Comparison of ENCODE assay signal across 10 mouse cellular contexts in genomic region chrX:166652400-166652799, GRCm38 (mm10).
DNase-seq lines count a peak whose midpoint lies in the region; ATAC-seq and TF ChIP-seq lines count a peak whose summit lies in the region.
"Had no signal": no experiment of that assay in that cellular context is flagged by ENCODE, and none has a peak within 500 bp of the region (broad histone marks: within the 10 kb centered on the region; RNA-seq: fewer than 3 reads in every experiment).

No protein-coding gene starts in this region.

- no peaks in the 10 kb centered on the region for H3K9me3 ChIP-seq in kidney, postnatal 0 days (replicated peaks; ENCODE audit: low read length)
- H3K9me3 ChIP-seq: heart, embryonic 13.5 days; midbrain, embryonic 12.5 days had no signal

- no peak for TF ChIP-seq POLR2A in spleen, adult 2 months (IDR thresholded peaks at IDR 0.05; ENCODE audit: low read depth, low read length)

- intact Hi-C loops in gastrocnemius, postnatal 14 days (cut with DNase I; ENCODE audit: low total_unique reads): loop anchor here (5.0 kb wide), 1 partner anchor 485 kb away; no protein-coding TSS in a partner anchor

- ATAC-seq in kidney, postnatal 0 days (replicated peaks; ENCODE audit: low FRiP score, low read depth): no peak
- ATAC-seq in megakaryocyte-erythroid progenitor cell, adult 5-6 weeks (replicated peaks; ENCODE audit: low FRiP score, low TSS enrichment, poor library complexity, severe bottlenecking): peak; percentile 71; the same call in 1 of the 2 replicates

- H3K36me3 ChIP-seq in spleen, adult 2 months (ENCODE audit: control insufficient read depth, insufficient read depth, low read length): no peaks in the 10 kb centered on the region
- H3K36me3 ChIP-seq in kidney, postnatal 0 days (ENCODE audit: insufficient read depth, low read length): no peaks in the 10 kb centered on the region
- H3K36me3 ChIP-seq: heart, embryonic 13.5 days; midbrain, embryonic 12.5 days had no signal

- H3K27ac ChIP-seq in spleen, adult 2 months (ENCODE audit: insufficient read depth, low read length): no peak overlapping the region
- H3K27ac ChIP-seq in kidney, postnatal 0 days: no peak overlapping the region
- H3K27ac ChIP-seq: heart, embryonic 13.5 days; midbrain, embryonic 12.5 days had no signal

- peak; percentile 14 for DNase-seq in gastrocnemius, postnatal 14 days
- no peak for DNase-seq in gastrocnemius, adult 8-10 months (ENCODE audit: low spot score in 2 of 2)
- DNase-seq in spleen, adult 2 months (ENCODE audit: low read depth in 1 of 2, low spot score in 2 of 2): peak in 1 of 2 experiments; percentile 19
- no peak for DNase-seq in spleen, adult 12 weeks (ENCODE audit: low spot score)
- DNase-seq in cerebellum, postnatal 25 days: peak; percentile 25 to 46
- peak; percentile 70 for DNase-seq in kidney, postnatal 0 days (ENCODE audit: low spot score)
- peak; percentile 27 for DNase-seq in thymus, postnatal 25 days

- H3K9ac ChIP-seq in kidney, postnatal 0 days (ENCODE audit: low read depth, low read length): no peak overlapping the region
- H3K9ac ChIP-seq: heart, embryonic 13.5 days; midbrain, embryonic 12.5 days had no signal

- 59% methylated on average over 3 of the region's 3 CpGs for WGBS in spleen, adult 2 months
- WGBS in kidney, postnatal 0 days: 67% methylated on average over 3 of the region's 3 CpGs

- no peaks in the 10 kb centered on the region for H3K27me3 ChIP-seq in spleen, adult 2 months (ENCODE audit: control insufficient read depth, insufficient read depth, low read length)
- no peaks in the 10 kb centered on the region for H3K27me3 ChIP-seq in kidney, postnatal 0 days (ENCODE audit: insufficient read depth, low read length)

- peak; percentile 20; the same call in 1 of the 2 replicates for TF ChIP-seq CTCF in spleen, adult 2 months (IDR thresholded peaks at IDR 0.05; ENCODE audit: extremely low read depth, insufficient read depth, insufficient read length, insufficient replicate concordance)
- peak; percentile 81 for TF ChIP-seq CTCF in kidney, postnatal 0 days (IDR thresholded peaks at IDR 0.05; ENCODE audit: low read depth)

- H3K4me3 ChIP-seq in spleen, adult 2 months (ENCODE audit: extremely low read depth, insufficient read depth, insufficient read length): no peak overlapping the region
- H3K4me3 ChIP-seq in kidney, postnatal 0 days (replicated peaks; ENCODE audit: low read depth, low read length): no peak overlapping the region
- H3K4me3 ChIP-seq: heart, embryonic 13.5 days; midbrain, embryonic 12.5 days had no signal

- no peak overlapping the region for H3K4me2 ChIP-seq in kidney, postnatal 0 days (ENCODE audit: low read length)
- H3K4me2 ChIP-seq: heart, embryonic 13.5 days; midbrain, embryonic 12.5 days had no signal

- no peaks in the 10 kb centered on the region for H3K4me1 ChIP-seq in spleen, adult 2 months (ENCODE audit: control insufficient read depth, insufficient read depth, insufficient read length)
- no peaks in the 10 kb centered on the region for H3K4me1 ChIP-seq in kidney, postnatal 0 days (replicated peaks; ENCODE audit: insufficient read depth, low read length)
- H3K4me1 ChIP-seq: heart, embryonic 13.5 days; midbrain, embryonic 12.5 days had no signal

Comparison
In these comparisons a context has a peak if more than half of its experiments do, and no peak if none do; other contexts are left out.
1. DNase-seq: peak in gastrocnemius, postnatal 14 days (single experiment), cerebellum, postnatal 25 days (2 of 2), kidney, postnatal 0 days (single experiment) and thymus, postnatal 25 days (single experiment); none in gastrocnemius, adult 8-10 months (0 of 2) and spleen, adult 12 weeks (single experiment).